Mouse (Mus musculus) spleen, postnatal 36 days (tissue): Measurements from ENCODE around the gene Bola3.
"Not testable (repeated sequence)": the region's sequence is repeated elsewhere in the genome, so short reads cannot be mapped to it uniquely, and the experiment has no call there.

Experiments
- DNase-seq, 2 experiments: peaks; one replicate each; pipeline ENCODE4 v3.0.0; 2022; ENCODE audit warnings: low spot score in 2 of 2, mixed read lengths in 1 of 2

Gene Bola3

DNA sequence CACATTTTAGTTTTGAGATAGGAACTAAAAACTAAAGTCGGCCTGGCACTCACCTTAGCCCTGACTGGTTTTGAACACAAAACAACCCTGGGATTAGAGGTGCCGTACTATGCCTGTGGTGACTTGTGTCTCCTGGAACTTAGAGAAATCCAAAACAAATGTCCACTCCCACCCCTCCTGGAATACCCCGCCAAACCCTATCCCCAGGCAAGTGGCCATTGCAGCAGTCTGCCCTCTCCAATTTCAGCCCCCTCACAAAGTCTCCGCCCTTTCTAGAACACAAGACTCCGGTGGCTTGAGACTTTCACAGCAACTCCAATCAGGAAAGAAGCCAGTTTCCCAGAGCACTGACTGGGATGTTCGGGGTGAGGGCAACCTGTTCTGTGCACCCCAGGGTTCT is at the start of gene Bola3:
TSS of gene Bola3 (plus strand) at position 275 of the 400 bp plus-strand sequence.
- DNase-seq: no peak

DNA sequence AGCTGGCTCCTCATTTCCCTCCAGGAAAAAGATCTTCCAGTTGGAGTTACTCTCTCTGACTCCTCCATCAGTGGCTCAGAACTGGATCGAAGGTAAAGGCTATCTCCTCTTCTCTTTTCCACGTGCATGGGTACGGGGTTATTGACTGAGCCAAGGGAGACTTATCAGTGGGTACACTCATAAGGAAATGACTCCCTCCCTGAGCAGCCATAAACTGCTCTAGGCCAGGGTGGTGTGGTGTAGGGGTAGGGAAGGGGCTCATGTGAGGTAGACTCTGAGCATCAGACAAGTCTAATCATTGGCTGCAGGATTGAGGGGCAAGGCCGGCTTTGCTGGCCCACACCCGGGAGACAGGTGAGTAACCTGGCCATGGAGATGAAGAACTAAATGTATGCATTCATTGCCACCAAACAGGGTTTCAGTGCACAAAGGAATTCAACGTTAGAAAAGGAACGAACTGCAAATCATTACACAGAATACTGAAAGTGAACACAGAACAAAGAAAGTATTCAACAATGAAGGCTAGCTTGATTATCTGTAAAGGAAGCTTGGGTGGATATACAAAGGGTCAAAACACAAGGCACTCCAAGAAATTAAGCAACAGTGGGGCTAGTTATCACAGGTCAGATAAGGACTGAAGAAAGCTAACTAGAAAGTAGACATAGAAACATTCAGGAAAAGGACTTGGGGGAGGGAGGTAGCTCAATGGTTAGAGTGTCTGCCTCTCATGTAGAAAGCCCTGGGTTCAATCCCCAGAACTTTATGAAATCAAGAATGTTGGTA is 48.3 kb upstream of the Bola3 start:
- DNase-seq: no peak

DNA sequence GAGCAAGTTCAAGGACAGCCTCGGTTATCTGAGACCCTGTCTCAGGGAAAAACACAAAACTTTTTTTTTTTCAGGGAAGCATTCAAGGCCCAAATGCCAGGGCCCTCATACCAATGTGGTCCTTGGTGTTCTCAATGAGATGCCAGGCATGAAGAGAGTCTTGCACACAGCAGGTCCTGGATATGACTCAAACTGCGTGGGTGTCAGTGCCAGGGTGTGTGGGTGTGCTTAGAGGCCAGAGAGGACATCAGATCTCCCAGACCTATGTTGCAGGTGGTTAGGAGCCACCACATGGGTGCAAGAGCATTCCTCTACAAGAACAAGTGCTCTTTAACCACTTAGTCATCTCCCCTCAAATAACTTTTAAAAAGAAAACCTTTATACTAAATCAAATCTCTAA is 47.7 kb upstream of the Bola3 start:
- DNase-seq: no peak

DNA sequence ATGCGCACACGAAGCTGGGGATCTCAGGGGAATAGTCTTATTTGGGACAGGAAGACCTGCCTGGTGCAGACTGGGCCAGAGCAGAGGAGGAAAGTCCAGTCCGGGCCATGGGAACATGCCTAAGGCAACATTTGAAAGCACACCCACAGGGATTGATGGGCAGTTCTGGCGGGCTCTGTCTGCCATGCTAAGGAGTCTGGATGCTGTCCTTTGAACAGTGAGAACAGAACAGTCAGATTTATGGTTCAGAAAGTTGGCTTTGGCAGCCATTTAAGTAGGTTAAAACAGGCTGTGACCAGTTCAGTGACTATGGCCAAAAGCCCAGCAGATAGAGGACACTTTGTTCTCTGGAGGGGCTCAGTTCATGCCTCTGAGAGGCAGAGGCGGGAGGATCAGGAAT is 46.7 kb upstream of the Bola3 start:
- no peak for DNase-seq

DNA sequence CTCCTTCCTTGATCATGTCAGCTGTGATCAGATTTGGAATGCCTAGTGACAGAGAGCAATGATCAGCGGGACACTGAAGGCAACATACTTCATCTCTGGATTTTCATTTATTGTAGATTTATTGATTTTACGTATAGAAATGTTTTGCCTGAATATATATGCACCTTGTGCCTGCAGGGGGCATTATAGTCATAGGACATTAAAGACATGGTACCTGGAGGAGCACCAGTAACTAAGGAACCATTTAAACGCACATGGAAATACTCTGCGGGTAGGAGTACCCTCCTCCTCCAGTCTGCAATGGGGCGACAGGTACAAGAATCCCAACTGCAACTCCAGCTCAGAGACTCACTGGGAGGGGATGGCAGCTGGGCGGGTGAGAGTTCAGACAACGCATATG is 39.9 kb upstream of the Bola3 start:
- peak; percentile 17 to 35 for DNase-seq

DNA sequence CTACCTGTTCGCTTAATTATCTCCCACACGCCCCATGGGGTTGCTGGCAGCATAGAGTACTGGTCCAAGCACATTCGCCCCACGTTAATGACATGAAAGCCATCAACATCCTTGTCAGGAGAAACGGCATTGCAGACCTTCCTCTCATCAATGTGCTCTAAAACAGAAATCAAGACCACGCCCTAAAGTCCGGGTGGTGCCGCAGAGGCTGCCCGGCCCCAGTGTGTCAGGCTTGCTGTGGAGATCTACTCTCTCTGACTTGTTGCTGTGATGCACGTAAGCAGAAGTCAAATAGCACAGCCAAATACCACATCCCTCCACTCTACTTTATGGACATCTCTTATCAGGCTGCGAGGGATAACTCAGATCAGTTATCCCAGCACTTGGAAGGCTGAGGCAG is 37.7 kb upstream of the Bola3 start:
- no peak for DNase-seq

DNA sequence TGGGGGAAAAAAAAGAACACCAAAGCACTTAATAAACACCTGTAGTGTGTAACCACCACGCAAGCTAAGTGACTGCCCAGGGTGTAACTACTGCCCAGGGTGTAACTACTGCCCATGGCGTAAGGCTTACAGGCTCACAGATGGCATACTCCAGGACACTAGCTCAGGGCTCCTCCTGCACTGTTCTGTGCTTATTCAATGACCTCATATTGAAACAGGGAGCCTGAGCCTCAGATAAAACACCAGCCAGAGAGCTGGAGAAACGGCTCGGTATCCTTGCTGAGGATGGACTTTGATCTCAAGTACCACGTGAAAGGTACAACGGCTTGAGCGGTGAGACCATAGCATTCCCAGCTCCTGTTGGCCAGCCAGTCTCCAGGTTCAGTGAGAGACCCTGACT is 36.9 kb upstream of the Bola3 start:
- no peak for DNase-seq

DNA sequence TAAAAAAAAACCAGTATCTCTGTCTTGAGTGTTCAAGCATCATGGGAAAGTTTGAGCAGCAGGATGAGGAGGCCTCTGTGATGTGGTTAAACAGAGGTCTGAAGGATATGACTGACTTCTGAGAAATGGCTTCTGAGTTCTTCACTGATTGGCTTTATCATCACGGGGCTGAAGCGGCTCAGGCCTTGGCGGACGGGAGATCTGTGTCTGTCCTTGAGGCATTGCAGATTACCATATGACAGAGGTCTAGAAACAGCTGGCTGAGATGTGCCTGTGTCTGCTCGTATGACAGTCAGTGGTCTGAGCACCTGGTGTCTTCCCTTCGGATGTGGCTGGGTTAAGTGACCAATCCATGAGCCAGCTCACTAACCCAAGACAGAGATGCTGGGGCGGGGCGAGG is 36.4 kb upstream of the Bola3 start:
- DNase-seq: peak; percentile 18 to 22

DNA sequence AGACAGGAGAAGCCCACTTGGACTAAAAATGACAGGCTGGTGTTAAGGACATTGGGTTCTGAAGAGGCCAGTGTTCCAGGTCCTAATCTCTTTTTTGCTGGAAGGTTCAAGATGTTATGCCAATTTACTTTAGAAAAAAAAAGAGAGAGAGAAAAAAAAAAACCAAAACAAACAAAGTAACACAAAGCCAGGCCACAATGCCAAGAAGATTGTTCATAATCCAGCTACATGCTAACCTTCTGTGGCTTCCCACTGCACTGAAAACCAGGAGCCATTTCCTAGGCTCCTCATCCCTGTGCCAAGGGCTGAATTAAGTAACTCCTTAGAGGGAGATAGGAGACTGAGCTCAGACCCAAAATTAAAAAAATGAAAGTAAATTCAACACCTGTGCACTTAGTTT is 33.7 kb upstream of the Bola3 start:
- no peak for DNase-seq

DNA sequence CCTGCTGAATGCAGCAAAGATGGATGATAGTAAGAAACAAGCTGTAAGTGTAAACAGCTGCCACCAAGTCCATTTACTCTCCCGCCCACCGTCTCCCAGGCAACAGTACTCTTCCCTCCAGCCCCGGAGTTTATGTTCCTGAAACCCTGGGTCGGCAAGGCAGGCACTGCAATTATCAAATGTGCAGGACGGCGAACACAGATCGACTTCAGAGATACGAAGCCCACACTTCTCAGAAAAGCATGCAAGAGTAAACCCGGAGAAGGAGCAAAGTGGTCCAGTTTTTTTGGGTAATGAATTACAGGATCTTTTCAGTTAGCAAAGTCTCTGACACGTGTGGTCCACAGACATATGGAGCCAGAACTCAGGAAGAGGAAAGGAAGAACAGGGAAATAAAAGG is 32.9 kb upstream of the Bola3 start:
- no peak for DNase-seq

DNA sequence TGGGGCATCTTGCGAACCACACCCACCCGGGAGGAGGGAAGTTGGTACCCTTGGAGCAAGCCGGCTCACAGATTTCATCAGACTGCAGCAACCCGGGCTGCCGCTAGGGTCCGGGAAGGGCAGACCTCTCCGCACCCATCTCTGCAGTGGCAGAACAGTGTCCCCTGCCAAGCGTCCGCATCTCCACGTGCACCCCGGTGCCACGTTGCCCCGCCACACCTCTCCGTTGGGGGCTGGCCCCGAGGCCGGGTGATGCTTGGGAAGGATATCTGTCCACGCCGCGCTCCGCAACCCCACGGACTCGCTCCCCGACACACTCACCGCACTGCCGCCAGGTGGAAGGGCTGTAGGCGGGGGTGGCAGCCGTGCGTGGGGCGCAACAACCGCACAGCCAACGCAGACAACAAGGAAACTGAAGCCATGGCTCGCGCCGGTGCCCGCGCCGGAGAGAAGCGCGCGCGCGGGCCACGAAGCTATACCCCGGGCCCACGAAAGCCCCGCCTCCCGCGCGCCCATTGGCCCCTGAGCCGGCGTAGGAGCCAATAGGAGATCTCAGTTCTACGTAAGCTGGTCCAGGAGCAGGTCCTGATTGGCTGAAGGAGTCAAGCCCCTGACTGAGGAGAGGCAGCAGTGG is 31.7 kb upstream of the Bola3 start:
- DNase-seq: peak; percentile 92 to 94

DNA sequence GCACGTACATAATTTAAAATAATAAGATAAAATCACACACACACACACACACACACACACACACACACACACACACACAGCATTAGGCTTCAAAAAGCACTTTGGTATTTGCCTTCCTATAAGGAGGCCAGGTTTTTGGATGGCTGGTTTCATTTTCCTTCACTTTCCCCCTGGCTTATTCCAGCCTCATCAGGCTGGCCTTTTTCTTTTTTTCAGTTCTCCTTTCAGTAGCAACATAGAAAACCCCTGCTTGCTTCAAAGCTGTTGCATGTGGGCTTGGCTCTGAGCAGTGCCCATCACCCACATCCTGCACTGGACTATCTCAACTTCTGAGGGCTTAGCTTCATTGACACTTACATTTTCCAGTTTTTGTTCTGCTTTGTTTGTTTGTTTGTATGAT is 27.0 kb upstream of the Bola3 start:
- DNase-seq: peak; percentile 60 to 62

DNA sequence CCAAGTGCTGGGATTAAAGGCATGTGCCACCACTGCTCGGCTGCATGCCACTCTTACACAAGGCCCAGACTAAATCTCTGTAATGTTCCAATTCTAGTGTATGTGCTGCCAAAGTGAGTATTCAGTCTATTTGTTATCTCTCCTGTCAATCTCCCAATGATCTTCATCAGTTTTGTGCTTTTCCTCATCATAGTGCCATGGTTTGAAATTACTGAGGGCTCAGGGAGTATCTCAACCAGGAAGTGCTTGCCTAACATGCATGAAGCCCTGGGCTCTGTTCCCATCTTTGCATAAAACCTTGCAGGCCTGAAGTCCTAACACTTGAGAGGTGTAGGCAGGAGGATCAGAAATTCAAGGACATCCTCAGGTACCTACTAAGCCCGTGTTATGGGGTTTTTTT is 26.2 kb upstream of the Bola3 start:
- DNase-seq: no peak

DNA sequence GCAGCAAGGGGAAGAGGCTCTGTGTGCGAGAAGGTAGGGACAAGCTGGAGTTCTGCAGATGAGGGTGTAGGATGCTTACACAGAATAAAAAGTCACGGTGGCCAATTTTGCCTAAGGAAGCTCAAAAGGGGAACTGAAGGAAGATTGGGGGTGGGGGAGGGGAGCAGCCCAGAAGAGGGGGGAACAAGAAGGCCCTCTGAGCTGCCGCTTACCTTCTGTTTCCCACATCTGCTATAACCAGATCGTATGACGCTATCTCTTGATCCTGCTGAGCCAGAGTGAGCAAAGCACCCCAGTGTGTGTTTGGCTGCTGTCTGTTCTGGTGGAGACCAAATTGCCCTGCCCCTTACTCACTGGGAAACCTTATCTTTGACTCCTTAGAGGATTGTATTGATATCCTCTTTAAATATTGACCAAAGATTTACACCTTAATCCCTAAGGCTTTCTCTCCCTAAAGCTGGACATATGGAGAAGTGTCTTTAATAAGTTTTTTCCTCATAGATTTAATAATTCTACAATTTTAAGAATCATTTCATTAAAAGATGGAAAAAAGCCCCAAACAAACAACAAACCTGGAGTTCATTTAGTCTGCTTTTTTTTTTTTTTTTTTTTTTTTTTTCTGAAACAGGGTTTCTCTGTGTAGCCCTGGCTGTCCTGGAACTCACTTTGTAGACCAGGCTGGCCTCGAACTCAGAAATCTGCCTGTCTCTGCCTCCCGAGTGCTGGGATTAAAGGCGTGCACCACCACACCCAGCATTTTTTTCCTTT is 25.1 kb upstream of the Bola3 start:
- peak in 1 of 2 experiments; percentile 19 for DNase-seq

DNA sequence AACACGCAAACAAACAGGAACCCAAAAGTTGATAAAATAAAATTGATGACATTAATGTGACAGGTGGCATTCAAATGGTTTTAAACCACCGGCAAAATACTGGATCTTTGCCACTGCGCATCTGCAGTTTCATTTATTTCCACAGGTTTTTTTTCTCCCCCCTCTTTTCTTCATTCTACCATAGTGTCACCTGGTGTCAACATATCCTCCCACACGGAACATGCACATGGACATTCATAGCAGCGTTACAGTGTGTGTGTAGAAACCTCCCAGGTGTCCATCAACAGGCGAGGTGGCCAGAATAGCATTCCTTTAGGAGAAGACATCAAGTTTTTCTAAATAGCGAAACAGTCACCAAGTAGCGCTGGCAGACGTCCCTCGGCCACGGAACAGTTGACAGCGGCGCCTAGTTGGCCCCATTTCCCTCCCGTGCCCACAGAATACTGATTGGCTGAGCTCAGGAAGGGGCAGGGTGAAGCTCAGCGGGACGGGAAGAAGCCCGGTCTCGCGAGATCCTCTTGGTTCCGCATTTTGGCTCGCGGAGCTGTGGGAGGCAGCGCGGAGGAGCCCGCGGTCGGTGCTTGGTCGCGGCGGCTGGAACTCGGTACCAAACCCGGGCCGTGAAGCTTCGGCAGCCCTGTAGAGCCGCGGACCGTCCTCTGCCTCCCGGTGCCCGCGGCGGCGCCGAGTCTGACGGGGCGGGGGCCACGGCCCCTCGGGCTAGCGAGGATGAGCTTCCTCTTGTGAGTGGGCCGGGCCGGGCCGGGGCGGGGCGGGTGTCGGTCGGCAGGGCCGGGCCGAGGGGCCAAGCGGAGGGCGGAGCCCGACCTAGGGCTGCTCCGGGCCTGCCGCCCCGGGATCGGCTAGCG is 23.2 kb upstream of the Bola3 start, which contains the start of the genes Mthfd2 and Mob1a:
TSS of gene Mthfd2 (minus strand) at position 384 of the 869 bp plus-strand sequence.
TSS of gene Mob1a (plus strand) at position 492 of the 869 bp plus-strand sequence.
- peak; percentile 94 to 95 for DNase-seq

DNA sequence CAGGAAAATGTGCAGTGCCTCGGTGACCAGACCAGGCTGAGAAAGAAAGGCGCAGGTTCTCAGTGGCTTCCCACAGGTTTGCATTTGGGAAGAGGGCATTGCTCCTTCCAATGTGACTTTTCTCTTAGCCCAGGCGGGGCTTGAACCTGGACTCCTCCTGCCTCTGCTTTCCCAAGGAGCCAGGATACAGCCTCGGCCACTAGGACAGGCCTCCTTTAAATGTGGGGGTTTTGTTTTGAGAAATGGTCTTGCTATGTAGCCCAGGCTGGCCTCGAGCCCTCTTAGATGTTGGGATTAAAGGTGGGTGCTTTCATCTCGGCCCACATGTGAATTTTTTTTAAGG is 22.6 kb upstream of the Bola3 start:
- DNase-seq: no peak

DNA sequence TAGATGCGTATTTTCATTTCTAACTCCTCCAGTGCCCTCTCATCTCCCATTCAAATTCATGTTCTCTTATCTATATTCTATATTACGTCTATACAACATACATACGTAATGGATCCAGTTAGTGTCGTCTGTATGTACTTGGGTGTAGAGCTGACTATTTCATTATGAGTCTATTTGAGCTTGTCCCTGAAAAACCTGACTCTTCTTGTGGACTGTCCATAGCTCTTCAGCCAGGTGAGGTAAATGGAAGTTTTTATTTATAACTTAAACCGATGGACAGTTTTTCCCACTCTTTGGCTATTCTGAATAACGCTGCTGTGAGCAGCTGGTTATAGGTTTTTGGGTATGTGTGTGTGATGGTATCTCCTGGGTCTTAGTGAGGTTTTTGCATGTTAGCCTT is 22.2 kb upstream of the Bola3 start:
- no peak for DNase-seq

DNA sequence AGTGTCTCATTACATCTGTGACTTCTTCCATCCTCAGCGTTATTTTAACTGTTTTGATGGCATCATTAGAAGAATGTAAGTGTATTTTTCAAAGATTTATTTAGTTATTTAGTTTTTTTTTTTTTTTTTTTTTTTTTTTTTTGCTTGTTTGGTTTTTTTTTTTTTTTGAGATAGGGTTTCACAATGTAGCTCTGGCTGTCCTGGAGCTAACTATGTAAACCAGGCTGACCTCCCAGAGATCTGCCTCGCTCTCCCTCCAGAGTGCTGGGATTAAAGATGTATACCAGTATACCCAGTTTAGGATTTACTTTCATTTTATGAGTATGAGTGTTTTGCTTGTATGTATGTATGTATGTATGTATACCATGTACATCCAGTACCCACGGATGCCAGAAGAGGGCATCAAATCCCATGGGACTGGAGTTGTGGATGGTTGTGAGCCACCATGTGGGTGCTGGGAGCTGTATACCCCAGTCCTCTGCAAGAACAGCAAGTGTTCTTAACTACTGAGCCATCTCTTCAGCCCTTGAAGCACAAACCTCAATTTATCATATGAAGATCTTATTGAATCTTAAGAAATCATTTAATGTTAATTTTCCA is 21.3 kb upstream of the Bola3 start:
- no peak for DNase-seq

DNA sequence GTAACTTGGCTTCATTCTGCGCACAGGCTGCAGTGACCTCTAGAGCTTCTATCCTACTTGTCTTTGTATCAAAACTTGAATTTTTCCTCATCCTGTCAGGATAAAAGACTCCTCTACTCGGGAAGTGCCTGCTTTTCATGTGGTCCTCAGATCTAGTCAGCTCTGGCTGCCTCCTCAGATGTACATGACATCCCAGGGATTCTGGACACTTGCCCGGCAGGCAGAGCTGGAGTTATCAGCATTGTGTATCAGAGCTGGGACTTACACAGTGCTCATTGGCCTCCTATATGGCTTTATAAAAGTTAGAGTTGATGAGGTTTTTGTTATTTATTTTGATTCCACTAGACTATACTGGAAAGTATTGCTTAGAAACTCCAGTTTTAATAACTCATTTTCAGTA is 7.6 kb upstream of the Bola3 start:
- DNase-seq: no peak

DNA sequence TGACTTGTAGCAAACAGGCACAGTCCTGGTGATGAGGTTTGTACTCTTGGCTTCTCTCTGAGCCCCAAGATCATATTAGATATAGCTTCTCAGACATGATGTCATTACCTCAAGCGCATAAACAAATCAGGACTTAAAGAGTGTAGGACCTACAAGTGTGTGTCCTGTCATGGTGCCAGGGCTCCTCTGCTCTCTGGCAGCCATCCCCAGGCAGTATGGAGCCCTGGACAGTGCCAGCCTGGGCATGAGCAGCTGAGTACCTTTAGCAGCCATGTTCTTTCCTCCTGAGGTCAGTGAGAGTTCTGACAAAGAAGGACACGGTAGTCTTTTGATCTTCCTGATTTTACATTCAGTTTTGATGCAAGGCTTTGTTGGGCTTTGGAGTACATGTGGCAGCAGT is 6.0 kb upstream of the Bola3 start:
- DNase-seq: no peak

DNA sequence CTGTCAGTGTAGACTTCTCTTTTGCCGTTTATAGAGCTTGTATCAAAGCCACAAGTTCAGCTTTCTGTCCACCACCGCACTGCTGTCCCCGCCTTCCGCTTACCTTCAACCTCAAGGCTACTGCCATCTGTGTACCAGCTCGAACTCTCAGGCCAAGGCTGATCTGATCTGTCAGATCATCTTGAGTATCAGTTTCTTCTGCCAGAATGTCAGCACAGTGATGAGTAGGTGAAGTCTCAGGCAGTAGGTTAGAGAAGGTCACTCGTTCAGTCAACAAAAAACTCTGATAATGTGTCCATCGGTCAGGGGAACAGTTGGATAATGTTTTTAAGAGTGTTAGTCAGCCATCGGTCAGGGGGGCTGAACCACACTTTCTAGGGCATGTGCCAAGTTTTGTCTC is 3.7 kb upstream of the Bola3 start:
- DNase-seq: not testable (repeated sequence)
